Mouse (Mus musculus): ENCODE results near the gene Kcng1. TPM values are rescaled to one million over a fixed set of nuclear protein-coding genes. Genes with fewer than 3 reads are reported as not detected.
A peak's percentile ranks its signal among the peaks of the same experiment; 100 is the strongest.

Gene Kcng1
- polyA plus RNA-seq, 1 experiment from 2014 or later = 8.0 TPM

- H3K27me3 ChIP-seq (replicated peaks; ENCODE audit: control insufficient read depth, insufficient read depth, low read length) = peaks cover 8% of the 10 kb centered on the region
- ATAC-seq = no peak
Observed at GRCm38 (mm10) chr2:168274374-168274935, 7.1 kb downstream of the Kcng1 start.

DNA sequence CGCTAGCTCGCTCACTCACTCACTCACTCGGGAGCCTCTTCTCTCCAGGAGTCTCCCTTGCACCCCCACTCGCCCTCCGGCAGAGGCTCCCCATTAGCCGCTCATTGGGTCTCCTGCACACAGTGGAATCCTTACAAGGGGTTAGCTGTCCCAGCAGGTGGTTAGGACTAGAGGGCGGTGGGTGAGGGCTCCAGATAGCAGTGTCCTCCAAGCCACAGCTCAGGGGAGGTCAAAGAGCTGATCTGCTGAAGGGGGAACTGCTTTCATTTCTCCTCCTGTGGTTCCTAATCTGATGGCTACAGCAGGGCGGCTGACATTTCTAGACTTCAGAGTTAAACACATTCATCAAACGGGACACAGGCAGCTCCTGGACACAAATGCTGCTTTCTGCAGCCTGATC is 8.1 kb downstream of the Kcng1 start:
- no peaks in the 10 kb centered on the region for H3K27me3 ChIP-seq (replicated peaks; ENCODE audit: control insufficient read depth, insufficient read depth, low read length)
- 0 out of 2 replicates have a peak overlapping the region, but pooled peaks have one; percentile 5 for H3K27ac ChIP-seq (ENCODE audit: low read depth, low read length)
- ATAC-seq (no peak), DNase-seq (ENCODE audit: low spot score) (no peak)
- WGBS = 50% methylated on average over 9 of the region's 9 CpGs
- no peaks in the 10 kb centered on the region for H3K9me3 ChIP-seq (replicated peaks; ENCODE audit: control insufficient read depth, low read length)
- H3K36me3 ChIP-seq (ENCODE audit: control insufficient read depth, insufficient read depth, low read length) = no peaks in the 10 kb centered on the region
- H3K4me3 ChIP-seq (ENCODE audit: low read depth, low read length) = no peak overlapping the region
- no peak overlapping the region for H3K9ac ChIP-seq (ENCODE audit: low read length)
- H3K4me2 ChIP-seq (ENCODE audit: low read length) = no peak overlapping the region
- H3K4me1 ChIP-seq (ENCODE audit: control insufficient read depth, insufficient read depth, low read length) = 0 out of 2 replicates have a peak, but pooled peaks cover 6% of the 10 kb centered on the region

More at GRCm38 (mm10) chr2:168274374-168274935, 7.1 kb downstream of the Kcng1 start:
- no peaks in the 10 kb centered on the region for H3K9me3 ChIP-seq (replicated peaks; ENCODE audit: control insufficient read depth, low read length)
- no peaks in the 10 kb centered on the region for H3K36me3 ChIP-seq (ENCODE audit: control insufficient read depth, insufficient read depth, low read length)
- H3K9ac ChIP-seq (ENCODE audit: low read length) = no peak overlapping the region
- H3K4me2 ChIP-seq (ENCODE audit: low read length) = no peak overlapping the region
- no peak overlapping the region for H3K4me3 ChIP-seq (ENCODE audit: low read depth, low read length)
- peak; percentile 58 for DNase-seq (ENCODE audit: low spot score)
- WGBS = 16% methylated on average over 11 of the region's 11 CpGs
- no peak overlapping the region for H3K27ac ChIP-seq (ENCODE audit: low read depth, low read length)
- 0 out of 2 replicates have a peak, but pooled peaks cover 6% of the 10 kb centered on the region for H3K4me1 ChIP-seq (ENCODE audit: control insufficient read depth, insufficient read depth, low read length)

DNA sequence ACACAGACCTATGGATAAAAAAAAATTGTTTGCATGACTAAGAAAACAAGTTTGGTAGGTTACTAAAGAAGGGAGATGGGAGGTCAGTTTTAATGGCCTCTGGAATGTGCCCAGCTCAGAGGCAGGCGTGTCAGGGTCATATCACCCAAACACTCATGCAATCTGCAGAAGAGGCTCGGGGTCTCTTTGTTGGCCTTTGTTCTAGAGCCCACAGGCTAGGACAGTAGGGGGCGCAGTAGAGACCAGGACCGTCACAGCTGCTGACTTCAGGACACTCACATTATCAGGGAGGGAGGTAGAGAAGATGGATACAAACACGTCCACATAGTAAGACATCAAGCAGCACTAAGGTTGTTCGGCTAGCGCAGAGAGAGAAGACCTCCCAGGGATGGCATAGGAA is 13.5 kb downstream of the Kcng1 start:
- H3K4me2 ChIP-seq (ENCODE audit: low read length) = no peak overlapping the region
- H3K27me3 ChIP-seq (replicated peaks; ENCODE audit: control insufficient read depth, insufficient read depth, low read length) = no peaks in the 10 kb centered on the region
- H3K9ac ChIP-seq (ENCODE audit: low read length) = no peak overlapping the region
- no peak overlapping the region for H3K4me3 ChIP-seq (ENCODE audit: low read depth, low read length)
- peak; percentile 36 for DNase-seq (ENCODE audit: low spot score)
- no peak overlapping the region for H3K27ac ChIP-seq (ENCODE audit: low read depth, low read length)
- no peaks in the 10 kb centered on the region for H3K36me3 ChIP-seq (ENCODE audit: control insufficient read depth, insufficient read depth, low read length)
- H3K9me3 ChIP-seq (replicated peaks; ENCODE audit: control insufficient read depth, low read length) = no peaks in the 10 kb centered on the region
- no peak for ATAC-seq
- WGBS = 55% methylated on average over 7 of the region's 7 CpGs
- H3K4me1 ChIP-seq (ENCODE audit: control insufficient read depth, insufficient read depth, low read length) = no peaks in the 10 kb centered on the region

- no peak overlapping the region for H3K9ac ChIP-seq (ENCODE audit: low read length)
- ATAC-seq = no peak
- DNase-seq (ENCODE audit: low spot score) = no peak
- H3K36me3 ChIP-seq (ENCODE audit: control insufficient read depth, insufficient read depth, low read length) = no peaks in the 10 kb centered on the region
- no peaks in the 10 kb centered on the region for H3K27me3 ChIP-seq (replicated peaks; ENCODE audit: control insufficient read depth, insufficient read depth, low read length)
- no peak overlapping the region for H3K4me2 ChIP-seq (ENCODE audit: low read length)
- WGBS = 90% methylated on average over 10 of the region's 10 CpGs
- H3K9me3 ChIP-seq (replicated peaks; ENCODE audit: control insufficient read depth, low read length) = no peaks in the 10 kb centered on the region
- H3K4me3 ChIP-seq (ENCODE audit: low read depth, low read length) = no peak overlapping the region
- no peak overlapping the region for H3K27ac ChIP-seq (ENCODE audit: low read depth, low read length)
- no peaks in the 10 kb centered on the region for H3K4me1 ChIP-seq (ENCODE audit: control insufficient read depth, insufficient read depth, low read length)
Observed at GRCm38 (mm10) chr2:168260900-168261299, 20.6 kb downstream of the Kcng1 start.

- Histone ChIP-seq H3K9ac (ENCODE audit: low read length) (no peak overlapping the region), H3K36me3 (ENCODE audit: control insufficient read depth, insufficient read depth, low read length) (no peaks in the 10 kb centered on the region), H3K27ac (ENCODE audit: low read depth, low read length) (no peak overlapping the region), H3K9me3 (replicated peaks; ENCODE audit: control insufficient read depth, low read length) (no peaks in the 10 kb centered on the region), H3K27me3 (replicated peaks; ENCODE audit: control insufficient read depth, insufficient read depth, low read length) (no peaks in the 10 kb centered on the region), H3K4me2 (ENCODE audit: low read length) (no peak overlapping the region), H3K4me1 (ENCODE audit: control insufficient read depth, insufficient read depth, low read length) (no peaks in the 10 kb centered on the region), H3K4me3 (ENCODE audit: low read depth, low read length) (no peak overlapping the region)
- 90% methylated on average over 3 of the region's 3 CpGs for WGBS
- DNase-seq (ENCODE audit: low spot score) (no peak), ATAC-seq (no peak)
Observed at GRCm38 (mm10) chr2:168260124-168260523, 21.4 kb downstream of the Kcng1 start.

DNA sequence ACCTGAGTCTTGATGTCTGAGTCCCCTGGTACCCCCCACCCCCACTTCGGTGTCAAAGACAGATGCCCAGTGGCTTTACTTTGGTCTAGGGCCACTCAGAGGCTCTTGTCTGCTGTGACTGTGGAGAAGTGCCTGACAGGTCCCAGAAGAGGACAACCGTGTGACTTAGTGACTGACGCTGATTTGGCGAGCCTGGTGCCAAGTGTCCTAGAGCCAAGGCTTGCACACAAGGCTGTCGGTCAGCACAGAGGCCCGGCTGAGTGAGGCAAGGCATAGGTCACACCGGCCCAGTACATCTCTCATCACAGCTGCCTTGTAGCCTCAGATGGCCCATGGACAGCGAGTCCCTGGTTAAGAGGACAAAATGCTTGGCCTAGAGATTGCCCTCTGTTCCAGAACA is 22.5 kb downstream of the Kcng1 start:
- H3K9me3 ChIP-seq (replicated peaks; ENCODE audit: control insufficient read depth, low read length) = no peaks in the 10 kb centered on the region
- no peak overlapping the region for H3K9ac ChIP-seq (ENCODE audit: low read length)
- H3K4me3 ChIP-seq (ENCODE audit: low read depth, low read length) = no peak overlapping the region
- 94% methylated on average over 8 of the region's 8 CpGs for WGBS
- no peaks in the 10 kb centered on the region for H3K4me1 ChIP-seq (ENCODE audit: control insufficient read depth, insufficient read depth, low read length)
- ATAC-seq = no peak
- DNase-seq (ENCODE audit: low spot score) = no peak
- H3K36me3 ChIP-seq (ENCODE audit: control insufficient read depth, insufficient read depth, low read length) = no peaks in the 10 kb centered on the region
- H3K27me3 ChIP-seq (replicated peaks; ENCODE audit: control insufficient read depth, insufficient read depth, low read length) = no peaks in the 10 kb centered on the region
- no peak overlapping the region for H3K4me2 ChIP-seq (ENCODE audit: low read length)
- no peak overlapping the region for H3K27ac ChIP-seq (ENCODE audit: low read depth, low read length)

DNA sequence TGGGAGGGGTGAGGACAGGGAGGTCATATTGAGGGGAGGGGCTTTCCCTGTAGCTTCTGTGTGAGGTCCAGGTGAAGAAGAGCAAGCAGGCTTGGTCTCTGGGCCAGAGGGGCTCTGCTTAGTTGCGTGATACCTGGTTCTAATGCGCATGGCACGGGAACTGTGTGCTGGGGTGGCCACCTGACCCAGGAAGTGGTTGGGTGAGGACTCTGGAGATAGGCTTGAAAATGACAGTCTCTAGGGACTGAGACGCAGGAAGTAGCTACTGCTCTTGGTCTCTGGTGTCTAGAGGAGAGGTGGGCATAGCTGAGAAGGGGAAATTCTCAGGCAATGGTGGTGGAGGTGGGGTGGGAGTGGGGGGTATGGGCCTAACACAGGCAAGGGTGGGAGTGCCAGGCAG is 24.3 kb downstream of the Kcng1 start:
- ATAC-seq (no peak), DNase-seq (ENCODE audit: low spot score) (no peak)
- H3K36me3 ChIP-seq (ENCODE audit: control insufficient read depth, insufficient read depth, low read length) = no peaks in the 10 kb centered on the region
- no peak overlapping the region for H3K4me3 ChIP-seq (ENCODE audit: low read depth, low read length)
- H3K9me3 ChIP-seq (replicated peaks; ENCODE audit: control insufficient read depth, low read length) = no peaks in the 10 kb centered on the region
- peaks cover 4% of the 10 kb centered on the region; the same call in 1 of the 2 replicates for H3K4me1 ChIP-seq (ENCODE audit: control insufficient read depth, insufficient read depth, low read length)
- H3K9ac ChIP-seq (ENCODE audit: low read length) = no peak overlapping the region
- 93% methylated on average over 4 of the region's 4 CpGs for WGBS
- H3K4me2 ChIP-seq (ENCODE audit: low read length) = no peak overlapping the region
- no peaks in the 10 kb centered on the region for H3K27me3 ChIP-seq (replicated peaks; ENCODE audit: control insufficient read depth, insufficient read depth, low read length)
- H3K27ac ChIP-seq (ENCODE audit: low read depth, low read length) = no peak overlapping the region

GRCm38 (mm10) chr2:168256506-168256905 is 25.0 kb downstream of the Kcng1 start:
- H3K9ac ChIP-seq (ENCODE audit: low read length) = no peak overlapping the region
- 88% methylated on average over 3 of the region's 3 CpGs for WGBS
- no peak for ATAC-seq

GRCm38 (mm10) chr2:168253822-168254221 is 27.7 kb downstream of the Kcng1 start:
- Histone ChIP-seq H3K27me3 (replicated peaks; ENCODE audit: control insufficient read depth, insufficient read depth, low read length) (no peaks in the 10 kb centered on the region), H3K36me3 (ENCODE audit: control insufficient read depth, insufficient read depth, low read length) (no peaks in the 10 kb centered on the region), H3K9me3 (replicated peaks; ENCODE audit: control insufficient read depth, low read length) (no peaks in the 10 kb centered on the region), H3K4me3 (ENCODE audit: low read depth, low read length) (no peak overlapping the region), H3K4me1 (ENCODE audit: control insufficient read depth, insufficient read depth, low read length) (peaks cover 4% of the 10 kb centered on the region; the same call in 1 of the 2 replicates), H3K9ac (ENCODE audit: low read length) (no peak overlapping the region), H3K4me2 (ENCODE audit: low read length) (no peak overlapping the region), H3K27ac (ENCODE audit: low read depth, low read length) (peak overlapping the region; percentile 80)
- ATAC-seq (peak; percentile 81), DNase-seq (ENCODE audit: low spot score) (peak; percentile 95)
- WGBS = 38% methylated on average over 7 of the region's 7 CpGs

More at GRCm38 (mm10) chr2:168256506-168256905, 25.0 kb downstream of the Kcng1 start:
- Histone ChIP-seq H3K36me3 (ENCODE audit: control insufficient read depth, insufficient read depth, low read length) (no peaks in the 10 kb centered on the region), H3K4me1 (ENCODE audit: control insufficient read depth, insufficient read depth, low read length) (peaks cover 4% of the 10 kb centered on the region; the same call in 1 of the 2 replicates), H3K27me3 (replicated peaks; ENCODE audit: control insufficient read depth, insufficient read depth, low read length) (no peaks in the 10 kb centered on the region), H3K4me3 (ENCODE audit: low read depth, low read length) (no peak overlapping the region), H3K9me3 (replicated peaks; ENCODE audit: control insufficient read depth, low read length) (no peaks in the 10 kb centered on the region), H3K27ac (ENCODE audit: low read depth, low read length) (no peak overlapping the region), H3K4me2 (ENCODE audit: low read length) (no peak overlapping the region)
- no peak for DNase-seq (ENCODE audit: low spot score)

Measured in forebrain, embryonic 14.5 days (tissue).